ENCODE assay signal across 16 mouse cellular contexts in the genomic region with DNA sequence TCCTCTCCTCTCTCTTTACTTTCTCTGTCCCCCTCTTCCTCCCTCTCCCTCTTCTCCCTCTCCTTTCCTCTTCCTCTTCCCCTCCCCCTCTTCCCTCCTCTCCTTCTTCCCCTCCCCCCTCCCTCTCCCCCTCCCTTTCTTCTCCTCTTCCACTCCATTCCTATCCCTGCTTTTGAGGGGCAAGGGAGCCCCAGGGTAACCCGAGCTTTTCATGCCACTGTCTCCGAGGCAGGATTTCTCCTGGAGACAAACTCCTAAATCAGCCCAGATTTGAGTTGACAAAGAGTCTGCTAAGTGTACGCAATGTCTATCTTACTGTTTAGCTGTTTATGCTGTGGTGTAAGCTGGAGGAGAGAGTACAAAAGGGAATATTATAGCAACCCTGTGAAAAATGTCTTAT.
A peak's percentile ranks its signal among the peaks of the same experiment; 100 is the strongest.
DNase-seq lines count a peak whose midpoint lies in the region; ATAC-seq and TF ChIP-seq lines count a peak whose summit lies in the region.
"Had no signal": no experiment of that assay in that cellular context is flagged by ENCODE, and none has a peak within 500 bp of the region (broad histone marks: within the 10 kb centered on the region; RNA-seq: fewer than 3 reads in every experiment).

No protein-coding gene starts in this region.

- TF ChIP-seq POLR2A in brain, embryonic 14.5 days (IDR thresholded peaks at IDR 0.05; ENCODE audit: borderline replicate concordance, extremely low read depth, insufficient read depth, insufficient read length, poor library complexity, severe bottlenecking), result no peak

- H3K9ac ChIP-seq in hindbrain, embryonic 12.5 days, result no peak overlapping the region
- no peak overlapping the region for H3K9ac ChIP-seq in hindbrain, embryonic 11.5 days (ENCODE audit: low read depth, low read length)
- H3K9ac ChIP-seq in forebrain, embryonic 15.5 days (replicated peaks), result no peak overlapping the region
- H3K9ac ChIP-seq: intestine, embryonic 15.5 days had no signal

- peaks cover 17% of the 10 kb centered on the region for H3K4me1 ChIP-seq in hindbrain, embryonic 12.5 days
- H3K4me1 ChIP-seq in hindbrain, embryonic 11.5 days (replicated peaks; ENCODE audit: control insufficient read depth, insufficient read depth, low read length), result no peaks in the 10 kb centered on the region
- peaks cover 20% of the 10 kb centered on the region for H3K4me1 ChIP-seq in forebrain, embryonic 15.5 days

- TF ChIP-seq CTCF in brain, embryonic 14.5 days (IDR thresholded peaks at IDR 0.05; ENCODE audit: borderline replicate concordance, extremely low read depth, insufficient read depth, insufficient read length), result no peak

- peak overlapping the region; percentile 23; the same call in 1 of the 2 replicates for H3K27ac ChIP-seq in hindbrain, embryonic 12.5 days
- no peak overlapping the region for H3K27ac ChIP-seq in hindbrain, embryonic 11.5 days (ENCODE audit: low read depth, low read length)
- peak overlapping the region; percentile 31 for H3K27ac ChIP-seq in forebrain, embryonic 15.5 days (replicated peaks)
- H3K27ac ChIP-seq: heart, adult 2 months; intestine, embryonic 15.5 days had no signal

- H3K4me3 ChIP-seq in hindbrain, embryonic 12.5 days, result no peak overlapping the region
- no peak overlapping the region for H3K4me3 ChIP-seq in hindbrain, embryonic 11.5 days (ENCODE audit: low read depth, low read length)
- no peak overlapping the region for H3K4me3 ChIP-seq in forebrain, embryonic 15.5 days
- H3K4me3 ChIP-seq: heart, adult 2 months; intestine, embryonic 15.5 days; megakaryocyte, embryonic 14.5 days had no signal

- peak overlapping the region; percentile 27; the same call in 1 of the 2 replicates for H3K4me2 ChIP-seq in hindbrain, embryonic 12.5 days (replicated peaks)
- H3K4me2 ChIP-seq in hindbrain, embryonic 11.5 days (replicated peaks; ENCODE audit: low read depth, low read length), result no peak overlapping the region
- no peak overlapping the region for H3K4me2 ChIP-seq in forebrain, embryonic 15.5 days (replicated peaks)

- WGBS in hindbrain, embryonic 12.5 days, result 27% methylated on average over 3 of the region's 3 CpGs
- 27% methylated on average over 3 of the region's 3 CpGs for WGBS in hindbrain, embryonic 11.5 days
- WGBS in forebrain, embryonic 15.5 days, result 9% methylated on average over 3 of the region's 3 CpGs

- no peak for ATAC-seq in hindbrain, embryonic 12.5 days (ENCODE audit: low FRiP score)
- no peak for ATAC-seq in hindbrain, embryonic 11.5 days (ENCODE audit: low FRiP score)
- ATAC-seq in forebrain, embryonic 15.5 days (replicated peaks), result no peak
- ATAC-seq: intestine, embryonic 15.5 days had no signal

- H3K9me3 ChIP-seq in hindbrain, embryonic 12.5 days (replicated peaks), result 0 out of 2 replicates have a peak, but pooled peaks cover 7% of the 10 kb centered on the region
- no peaks in the 10 kb centered on the region for H3K9me3 ChIP-seq in hindbrain, embryonic 11.5 days (ENCODE audit: control insufficient read depth, low read length)
- H3K9me3 ChIP-seq in forebrain, embryonic 15.5 days, result no peaks in the 10 kb centered on the region
- H3K9me3 ChIP-seq: intestine, embryonic 15.5 days had no signal

- H3K27me3 ChIP-seq in hindbrain, embryonic 12.5 days, result no peaks in the 10 kb centered on the region
- no peaks in the 10 kb centered on the region for H3K27me3 ChIP-seq in hindbrain, embryonic 11.5 days (ENCODE audit: control insufficient read depth, insufficient read depth, low read length)
- no peaks in the 10 kb centered on the region for H3K27me3 ChIP-seq in forebrain, embryonic 15.5 days
- H3K27me3 ChIP-seq: intestine, embryonic 15.5 days had no signal

- DNase-seq in hindbrain, embryonic 11.5 days (ENCODE audit: low spot score), result no peak
- DNase-seq in brain, embryonic 14.5 days (ENCODE audit: low read depth), result peak; percentile 43
- DNase-seq in embryo, embryonic 9.5 days (ENCODE audit: extremely low spot score), result peak; percentile 39
- DNase-seq in left cerebral cortex, adult 8-10 months (ENCODE audit: low spot score in 2 of 2), result no peak
- DNase-seq in lung, adult 18-20 months, result no peak
- no peak for DNase-seq in urinary bladder, postnatal 36 days (ENCODE audit: low spot score in 2 of 2)
- DNase-seq: cerebellum, adult 11-12 months; heart, adult 2 months; heart, postnatal 36 days; kidney, postnatal 25 days; thymus, postnatal 25 days had no signal

- no peaks in the 10 kb centered on the region for H3K36me3 ChIP-seq in hindbrain, embryonic 12.5 days
- no peaks in the 10 kb centered on the region for H3K36me3 ChIP-seq in hindbrain, embryonic 11.5 days (ENCODE audit: control insufficient read depth, insufficient read depth, low read length)
- no peaks in the 10 kb centered on the region for H3K36me3 ChIP-seq in forebrain, embryonic 15.5 days
- H3K36me3 ChIP-seq: G1E; intestine, embryonic 15.5 days had no signal

Comparison
In these comparisons a context has a peak if more than half of its experiments do, and no peak if none do; other contexts are left out.
1. DNase-seq: peak in brain, embryonic 14.5 days (single experiment) and embryo, embryonic 9.5 days (single experiment); none in hindbrain, embryonic 11.5 days (single experiment), left cerebral cortex, adult 8-10 months (0 of 2), lung, adult 18-20 months (0 of 2) and urinary bladder, postnatal 36 days (0 of 2).